Mouse (Mus musculus) liver, embryonic 14.5 days (tissue): ENCODE results near the gene Kif6. TPM values are rescaled to one million over a fixed set of nuclear protein-coding genes. Genes with fewer than 3 reads are reported as not detected.

Source experiments
- ATAC-seq: fragments of 200-750 bp; cut with Nextera tagmentation; 2 replicates; pipeline ENCODE4 v1.8.0; 2017; ENCODE audit warnings: moderate number of reproducible peaks, mild to moderate bottlenecking, moderate library complexity; ENCODE audit not compliant: insufficient read depth
- DNase-seq, 3 experiments: peaks; one replicate each; pipeline ENCODE4 v3.0.0-alpha.2; 2012 to 2013; ENCODE audit warnings: low read depth in 3 of 3, low spot score in 3 of 3
- H3K27ac ChIP-seq: fragments of 300-500 bp; sonication (generic); 2 replicates; pipeline ENCODE4 v1.5.1; 2014; ENCODE audit warnings: moderate library complexity, mild to moderate bottlenecking, control low read depth, inconsistent platforms
- H3K27me3 ChIP-seq: fragments of 300-500 bp; sonication (generic); 2 replicates; pipeline ENCODE4 v1.6.1; 2014; ENCODE audit warnings: mild to moderate bottlenecking, low read length, moderate library complexity; ENCODE audit not compliant: control insufficient read depth, insufficient read depth
- H3K36me3 ChIP-seq: fragments of 300-500 bp; sonication (generic); replicated peaks from 2 replicates; pipeline ENCODE4 v1.6.1; 2014; ENCODE audit warnings: low read depth; ENCODE audit not compliant: control insufficient read depth, insufficient read depth
- H3K4me1 ChIP-seq, 2 experiments: fragments of 200-500 bp in 1 of 2; fragments of 300-500 bp in 1 of 2; sonication (generic) in 1 of 2; replicated peaks; 2 replicates each; pipeline ENCODE4 v1.6.1; 2012 to 2014; ENCODE audit warnings: antibody characterized with exemption in 1 of 2, inconsistent platforms in 1 of 2, low read length in 1 of 2; ENCODE audit not compliant: control insufficient read depth in 2 of 2, insufficient read depth in 2 of 2
- H3K4me2 ChIP-seq: fragments of 300-500 bp; sonication (generic); 2 replicates; pipeline ENCODE4 v1.6.1; 2014; ENCODE audit warnings: low read depth, mild to moderate bottlenecking, control low read depth, moderate library complexity
- H3K4me3 ChIP-seq, 2 experiments: fragments of 200-500 bp in 1 of 2; fragments of 300-500 bp in 1 of 2; sonication (generic) in 1 of 2; 2 replicates each; pipeline ENCODE4 v1.5.1; 2012 to 2014; ENCODE audit warnings: low read depth in 2 of 2, low read length in 2 of 2, mild to moderate bottlenecking in 2 of 2, control low read depth in 1 of 2, inconsistent platforms in 1 of 2, moderate library complexity in 1 of 2; ENCODE audit not compliant: insufficient read depth in 1 of 2
- H3K9ac ChIP-seq: fragments of 300-500 bp; sonication (generic); replicated peaks from 2 replicates; pipeline ENCODE4 v1.6.1; 2014; ENCODE audit warnings: mild to moderate bottlenecking, control low read depth, moderate library complexity
- H3K9me3 ChIP-seq: fragments of 300-500 bp; sonication (generic); 2 replicates; pipeline ENCODE4 v1.6.1; 2016; ENCODE audit warnings: low read length, mixed read lengths; ENCODE audit not compliant: control insufficient read depth
- CTCF ChIP-seq: IDR thresholded peaks from 2 replicates; pipeline ENCODE4 v1.5.1; 2016; ENCODE audit warnings: antibody characterized with exemption, low read depth, control low read depth
- EP300 ChIP-seq: IDR thresholded peaks from 2 replicates; pipeline ENCODE4 v1.6.1; 2016; ENCODE audit warnings: antibody characterized with exemption, low read depth
- WGBS: fragments of 180-500 bp; shearing (Covaris S2); extraction: QIAGEN DNeasy Blood & Tissue Kit; methylation state at CpG from one replicate; pipeline ENCODE4 v1.1.7; 2014; ENCODE audit not compliant: insufficient replicate concordance; 5-methylcytosine and 5-hydroxymethylcytosine counted together
- polyA plus RNA-seq, 2 experiments: library from polyadenylated mRNA; depleted of rRNA in 1 of 2; stranded (reverse) in 1 of 2; unstranded in 1 of 2; fragments of >200 nt; fragmentation: Nextera tagmentation in 1 of 2; extraction: Ambion mirVana in 1 of 2; gene quantifications; 2 replicates each; pipeline versions ENCODE4 v1.2.1 to v1.2.3; 2012 to 2014

Kif6 gene
- polyA plus RNA-seq, 2 experiments, result 0.06 TPM; not detected in 1

- 65% methylated on average over 3 of the region's 3 CpGs for WGBS
- no peak overlapping the region for H3K4me3 ChIP-seq
- TF ChIP-seq CTCF (no peak), EP300 (no peak)
Measured at GRCm38 (mm10) chr17:49795241-49795640, 180.3 kb downstream of the Kif6 start.

GRCm38 (mm10) chr17:49796116-49796515 lies 181.2 kb downstream of the Kif6 start:
- no peak for TF ChIP-seq CTCF
- TF ChIP-seq EP300, result no peak
- no peak overlapping the region for H3K27ac ChIP-seq
- no peaks in the 10 kb centered on the region for H3K27me3 ChIP-seq
- H3K9ac ChIP-seq, result no peak overlapping the region
- no peaks in the 10 kb centered on the region for H3K4me1 ChIP-seq
- no peak overlapping the region for H3K4me2 ChIP-seq
- H3K9me3 ChIP-seq, result no peaks in the 10 kb centered on the region
- no peaks in the 10 kb centered on the region for H3K36me3 ChIP-seq
- DNase-seq (no peak), ATAC-seq (no peak)
- 43% methylated on average over 3 of the region's 3 CpGs for WGBS
- no peak overlapping the region for H3K4me3 ChIP-seq

More at GRCm38 (mm10) chr17:49795241-49795640, 180.3 kb downstream of the Kif6 start:
- ATAC-seq (no peak), DNase-seq (no peak)
- no peak overlapping the region for H3K4me2 ChIP-seq
- no peak overlapping the region for H3K9ac ChIP-seq
- no peak overlapping the region for H3K27ac ChIP-seq
- H3K9me3 ChIP-seq, result no peaks in the 10 kb centered on the region
- no peaks in the 10 kb centered on the region for H3K27me3 ChIP-seq
- no peaks in the 10 kb centered on the region for H3K36me3 ChIP-seq
- H3K4me1 ChIP-seq, result no peaks in the 10 kb centered on the region

GRCm38 (mm10) chr17:49799168-49799567 lies 184.2 kb downstream of the Kif6 start:
- no peak overlapping the region for H3K4me3 ChIP-seq
- TF ChIP-seq EP300, result no peak
- no peak for TF ChIP-seq CTCF
- ATAC-seq (no peak), DNase-seq (no peak)
- no peak overlapping the region for H3K4me2 ChIP-seq
- no peak overlapping the region for H3K9ac ChIP-seq
- no peaks in the 10 kb centered on the region for H3K9me3 ChIP-seq
- H3K36me3 ChIP-seq, result no peaks in the 10 kb centered on the region
- no peaks in the 10 kb centered on the region for H3K4me1 ChIP-seq
- H3K27ac ChIP-seq, result no peak overlapping the region
- no peaks in the 10 kb centered on the region for H3K27me3 ChIP-seq
- 56% methylated on average over 5 of the region's 5 CpGs for WGBS

- 41% methylated on average over 2 of the region's 2 CpGs for WGBS
- H3K9me3 ChIP-seq, result no peaks in the 10 kb centered on the region
- no peak overlapping the region for H3K4me2 ChIP-seq
- no peak for TF ChIP-seq EP300
- no peak for TF ChIP-seq CTCF
- no peak overlapping the region for H3K9ac ChIP-seq
- H3K36me3 ChIP-seq, result no peaks in the 10 kb centered on the region
- no peak overlapping the region for H3K27ac ChIP-seq
- DNase-seq (no peak), ATAC-seq (no peak)
- no peaks in the 10 kb centered on the region for H3K27me3 ChIP-seq
- no peaks in the 10 kb centered on the region for H3K4me1 ChIP-seq
- no peak overlapping the region for H3K4me3 ChIP-seq
Measured at GRCm38 (mm10) chr17:49800157-49800556, 185.2 kb downstream of the Kif6 start.

GRCm38 (mm10) chr17:49807461-49807860 lies 192.5 kb downstream of the Kif6 start:
- ATAC-seq (no peak), DNase-seq (no peak)
- Histone ChIP-seq H3K36me3 (no peaks in the 10 kb centered on the region), H3K9ac (no peak overlapping the region), H3K4me3 (no peak overlapping the region), H3K4me2 (no peak overlapping the region), H3K4me1 (no peaks in the 10 kb centered on the region), H3K27ac (no peak overlapping the region), H3K27me3 (no peaks in the 10 kb centered on the region), H3K9me3 (no peaks in the 10 kb centered on the region)
- no peak for TF ChIP-seq EP300
- TF ChIP-seq CTCF, result no peak
- WGBS, result 77% methylated on average over 4 of the region's 4 CpGs
